Mouse (Mus musculus) CH12.LX (cell line): ENCODE measurements at regions not wholly inside any gene's neighbourhood (a gene's known extent, or its start where the extent isn't known, plus 50 kb on each side); places are given as distances from the start of the nearest gene placed in this dataset.

Experiments
- CTCF ChIP-seq, 2 experiments: IDR thresholded peaks in 1 of 2; conservative IDR thresholded peaks in 1 of 2; 2 replicates each; pipeline ENCODE4 v1.5.1; 2011 to 2012; ENCODE audit warnings: low read depth in 2 of 2, low read length in 2 of 2, improper control_type of control experiment in 1 of 2, inconsistent platforms in 1 of 2, mild to moderate bottlenecking in 1 of 2, moderate library complexity in 1 of 2
- EP300 ChIP-seq: IDR thresholded peaks from 2 replicates; pipeline ENCODE4 v1.6.1; 2011; ENCODE audit warnings: low read length, improper control_type of control experiment
- MXI1 ChIP-seq: IDR thresholded peaks from 2 replicates; pipeline ENCODE4 v1.6.1; 2011; ENCODE audit warnings: mild to moderate bottlenecking, low read depth, low read length, improper control_type of control experiment
- RAD21 ChIP-seq: IDR thresholded peaks from 2 replicates; pipeline ENCODE4 v1.6.1; 2011; ENCODE audit warnings: low read depth, mild to moderate bottlenecking, low read length, improper control_type of control experiment, moderate library complexity

DNA sequence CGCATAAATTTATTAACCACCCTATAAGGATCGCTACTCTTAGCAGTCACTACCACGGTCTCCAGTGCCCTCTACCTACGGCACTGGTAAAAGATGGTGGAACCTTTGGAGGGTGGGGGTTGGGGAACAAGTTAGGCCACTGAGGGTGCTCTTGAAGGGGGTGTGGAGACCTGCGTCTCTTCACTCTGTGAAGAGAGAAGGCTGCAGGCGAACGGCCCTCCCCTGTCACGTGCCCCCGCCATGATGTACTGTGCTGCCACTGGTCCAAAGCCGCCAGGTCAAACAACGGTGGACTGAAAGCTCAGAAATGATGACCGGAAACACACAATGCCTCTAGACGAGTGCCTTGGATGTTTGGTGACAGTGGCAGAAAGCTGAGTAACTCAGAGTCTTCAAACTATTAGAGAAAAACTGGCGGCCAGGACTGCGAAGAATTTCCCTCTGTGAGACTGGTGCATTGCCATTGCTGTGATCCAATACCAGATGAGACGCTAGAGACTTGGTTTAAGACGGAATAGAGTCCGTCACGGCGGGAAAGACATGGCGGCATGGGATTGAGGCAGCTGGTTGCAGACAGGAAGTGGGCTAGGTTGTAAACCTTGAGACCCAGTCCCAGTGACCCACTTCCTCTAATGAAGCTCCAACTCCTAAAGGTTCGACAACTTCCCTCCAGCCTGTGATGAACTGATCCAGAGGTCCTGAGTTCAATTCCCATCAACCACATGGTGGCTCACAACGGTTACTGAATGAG is 130.2 kb downstream of the Spata18 start:
- TF ChIP-seq RAD21 (no peak), MXI1 (no peak), EP300 (no peak), CTCF (conservative IDR thresholded peaks at IDR 0.05 in 1 of 2, IDR thresholded peaks at IDR 0.05 in 1 of 2; ENCODE audit: low read depth in 2 of 2, low read length in 2 of 2) (no peak)
